Mouse (Mus musculus) neural tube, embryonic 13.5 days (tissue): ENCODE measurements at regions not wholly inside any gene's neighbourhood (a gene's known extent, or its start where the extent isn't known, plus 50 kb on each side); places are given as distances from the start of the nearest gene placed in this dataset.

ENCODE experiments used
- ATAC-seq: fragments of 200-750 bp; cut with Nextera tagmentation; 2 replicates; pipeline ENCODE4 v1.8.0; 2017; ENCODE audit warnings: low read depth, mild to moderate bottlenecking, moderate TSS enrichment, moderate library complexity
- H3K27ac ChIP-seq: fragments of 300-500 bp; sonication (generic); replicated peaks from 2 replicates; pipeline ENCODE4 v1.5.1; 2015; ENCODE audit warnings: moderate library complexity, mild to moderate bottlenecking, inconsistent platforms
- H3K27me3 ChIP-seq: fragments of 300-500 bp; sonication (generic); 2 replicates; pipeline ENCODE4 v1.6.1; 2015; ENCODE audit warnings: mild to moderate bottlenecking, inconsistent platforms
- H3K36me3 ChIP-seq: fragments of 300-500 bp; sonication (generic); 2 replicates; pipeline ENCODE4 v1.6.1; 2015; ENCODE audit warnings: mild to moderate bottlenecking, inconsistent platforms
- H3K4me1 ChIP-seq: fragments of 300-500 bp; sonication (generic); replicated peaks from 2 replicates; pipeline ENCODE4 v1.6.1; 2015; ENCODE audit warnings: inconsistent platforms
- H3K4me2 ChIP-seq: fragments of 300-500 bp; sonication (generic); 2 replicates; pipeline ENCODE4 v1.6.1; 2015; ENCODE audit warnings: inconsistent platforms, mild to moderate bottlenecking, moderate library complexity
- H3K4me3 ChIP-seq: fragments of 300-500 bp; sonication (generic); 2 replicates; pipeline ENCODE4 v1.5.1; 2015; ENCODE audit warnings: mild to moderate bottlenecking, inconsistent platforms
- H3K9ac ChIP-seq: fragments of 300-500 bp; sonication (generic); 2 replicates; pipeline ENCODE4 v1.6.1; 2015; ENCODE audit warnings: moderate library complexity, mild to moderate bottlenecking, inconsistent platforms
- H3K9me3 ChIP-seq: fragments of 300-500 bp; sonication (generic); 2 replicates; pipeline ENCODE4 v1.6.1; 2016; ENCODE audit warnings: inconsistent platforms
- WGBS: fragments of 180-500 bp; shearing (Covaris S2); methylation state at CpG from one replicate; pipeline ENCODE4 v1.1.7; 2015; 5-methylcytosine and 5-hydroxymethylcytosine counted together

GRCm38 (mm10) chr6:94998371-94998770 is 118.7 kb upstream of the Kbtbd8 start:
- 90% methylated on average over 2 of the region's 2 CpGs for WGBS
- no peak for ATAC-seq
- no peak overlapping the region for H3K27ac ChIP-seq

GRCm38 (mm10) chr6:94994376-94994775 is 122.7 kb upstream of the Kbtbd8 start:
- no peak overlapping the region for H3K4me3 ChIP-seq
- H3K4me1 ChIP-seq: no peaks in the 10 kb centered on the region
- WGBS: 98% methylated on average over 1 of the region's 1 CpGs
- H3K4me2 ChIP-seq: no peak overlapping the region
- no peak overlapping the region for H3K27ac ChIP-seq
- H3K36me3 ChIP-seq: no peaks in the 10 kb centered on the region
- no peaks in the 10 kb centered on the region for H3K27me3 ChIP-seq
- H3K9ac ChIP-seq: no peak overlapping the region
- ATAC-seq: no peak
- no peaks in the 10 kb centered on the region for H3K9me3 ChIP-seq

More at GRCm38 (mm10) chr6:94998371-94998770, 118.7 kb upstream of the Kbtbd8 start:
- Histone ChIP-seq H3K36me3 (no peaks in the 10 kb centered on the region), H3K27me3 (no peaks in the 10 kb centered on the region), H3K9me3 (no peaks in the 10 kb centered on the region), H3K9ac (no peak overlapping the region), H3K4me1 (no peaks in the 10 kb centered on the region), H3K4me2 (no peak overlapping the region), H3K4me3 (no peak overlapping the region)

- Histone ChIP-seq H3K36me3 (no peaks in the 10 kb centered on the region), H3K4me2 (no peak overlapping the region), H3K9ac (no peak overlapping the region), H3K27ac (no peak overlapping the region), H3K27me3 (no peaks in the 10 kb centered on the region), H3K9me3 (no peaks in the 10 kb centered on the region), H3K4me3 (no peak overlapping the region), H3K4me1 (no peaks in the 10 kb centered on the region)
- WGBS: 55% methylated on average over 5 of the region's 5 CpGs
- ATAC-seq: no peak
These were observed 129.6 kb upstream of the Kbtbd8 start for GRCm38 (mm10) chr6:94987427-94987826.

GRCm38 (mm10) chr6:94986346-94986745 is 130.7 kb upstream of the Kbtbd8 start:
- H3K4me1 ChIP-seq: no peaks in the 10 kb centered on the region
- no peak overlapping the region for H3K27ac ChIP-seq
- H3K36me3 ChIP-seq: no peaks in the 10 kb centered on the region
- no peak overlapping the region for H3K4me3 ChIP-seq
- H3K4me2 ChIP-seq: no peak overlapping the region
- peak; percentile 69 for ATAC-seq
- no peaks in the 10 kb centered on the region for H3K27me3 ChIP-seq
- H3K9ac ChIP-seq: no peak overlapping the region
- 15% methylated on average over 4 of the region's 4 CpGs for WGBS
- no peaks in the 10 kb centered on the region for H3K9me3 ChIP-seq

GRCm38 (mm10) chr6:94984411-94984895 is 132.6 kb upstream of the Kbtbd8 start:
- no peak overlapping the region for H3K4me3 ChIP-seq
- no peaks in the 10 kb centered on the region for H3K27me3 ChIP-seq
- H3K4me1 ChIP-seq: no peaks in the 10 kb centered on the region
- no peak overlapping the region for H3K9ac ChIP-seq
- H3K4me2 ChIP-seq: no peak overlapping the region
- no peak overlapping the region for H3K27ac ChIP-seq
- no peak for ATAC-seq
- no peaks in the 10 kb centered on the region for H3K36me3 ChIP-seq
- WGBS: 92% methylated on average over 3 of the region's 3 CpGs
- no peaks in the 10 kb centered on the region for H3K9me3 ChIP-seq

- ATAC-seq: no peak
- Histone ChIP-seq H3K9ac (no peak overlapping the region), H3K36me3 (no peaks in the 10 kb centered on the region), H3K9me3 (no peaks in the 10 kb centered on the region), H3K27ac (no peak overlapping the region), H3K4me1 (0 out of 2 replicates have a peak, but pooled peaks cover 4% of the 10 kb centered on the region), H3K4me3 (no peak overlapping the region), H3K27me3 (no peaks in the 10 kb centered on the region), H3K4me2 (no peak overlapping the region)
- 74% methylated on average over 5 of the region's 5 CpGs for WGBS
These were observed 148.4 kb upstream of the Kbtbd8 start for GRCm38 (mm10) chr6:94968683-94969082.

GRCm38 (mm10) chr6:94966962-94967361 is 150.1 kb upstream of the Kbtbd8 start:
- Histone ChIP-seq H3K27ac (no peak overlapping the region), H3K36me3 (no peaks in the 10 kb centered on the region), H3K9ac (no peak overlapping the region), H3K4me2 (no peak overlapping the region), H3K4me1 (0 out of 2 replicates have a peak, but pooled peaks cover 4% of the 10 kb centered on the region), H3K4me3 (no peak overlapping the region), H3K27me3 (no peaks in the 10 kb centered on the region), H3K9me3 (no peaks in the 10 kb centered on the region)
- WGBS: 13% methylated on average over 3 of the region's 3 CpGs
- no peak for ATAC-seq

- WGBS: 85% methylated on average over 4 of the region's 4 CpGs
- ATAC-seq: no peak
- no peak overlapping the region for H3K4me3 ChIP-seq
- H3K9me3 ChIP-seq: no peaks in the 10 kb centered on the region
- H3K4me2 ChIP-seq: no peak overlapping the region
- no peaks in the 10 kb centered on the region for H3K27me3 ChIP-seq
- no peak overlapping the region for H3K9ac ChIP-seq
- no peaks in the 10 kb centered on the region for H3K36me3 ChIP-seq
- 0 out of 2 replicates have a peak, but pooled peaks cover 5% of the 10 kb centered on the region for H3K4me1 ChIP-seq
- H3K27ac ChIP-seq: no peak overlapping the region
These were observed 153.8 kb upstream of the Kbtbd8 start for GRCm38 (mm10) chr6:94963204-94963603.

- Histone ChIP-seq H3K36me3 (no peaks in the 10 kb centered on the region), H3K4me3 (no peak overlapping the region), H3K4me2 (no peak overlapping the region), H3K9ac (no peak overlapping the region), H3K4me1 (0 out of 2 replicates have a peak, but pooled peaks cover 11% of the 10 kb centered on the region), H3K9me3 (no peaks in the 10 kb centered on the region), H3K27ac (no peak overlapping the region), H3K27me3 (no peaks in the 10 kb centered on the region)
- no peak for ATAC-seq
- 84% methylated on average over 7 of the region's 7 CpGs for WGBS
These were observed 154.5 kb upstream of the Kbtbd8 start for GRCm38 (mm10) chr6:94962411-94963087.

- Histone ChIP-seq H3K9me3 (no peaks in the 10 kb centered on the region), H3K9ac (no peak overlapping the region)
- WGBS: 91% methylated on average over 1 of the region's 1 CpGs
These were observed 155.2 kb upstream of the Kbtbd8 start for GRCm38 (mm10) chr6:94961821-94962220.

GRCm38 (mm10) chr6:94957990-94958389 is 159.1 kb upstream of the Kbtbd8 start:
- H3K27ac ChIP-seq: peak overlapping the region; percentile 3; the same call in 1 of the 2 replicates

More at GRCm38 (mm10) chr6:94961821-94962220, 155.2 kb upstream of the Kbtbd8 start:
- no peaks in the 10 kb centered on the region for H3K36me3 ChIP-seq
- H3K4me1 ChIP-seq: 0 out of 2 replicates have a peak, but pooled peaks cover 13% of the 10 kb centered on the region
- ATAC-seq: no peak
- no peak overlapping the region for H3K4me3 ChIP-seq
- H3K4me2 ChIP-seq: no peak overlapping the region
- H3K27me3 ChIP-seq: no peaks in the 10 kb centered on the region
- no peak overlapping the region for H3K27ac ChIP-seq

GRCm38 (mm10) chr6:94957172-94957668 is 159.8 kb upstream of the Kbtbd8 start:
- no peak overlapping the region for H3K9ac ChIP-seq
- H3K4me1 ChIP-seq: 0 out of 2 replicates have a peak, but pooled peaks cover 10% of the 10 kb centered on the region
- no peaks in the 10 kb centered on the region for H3K36me3 ChIP-seq
- H3K27me3 ChIP-seq: no peaks in the 10 kb centered on the region
- H3K27ac ChIP-seq: no peak overlapping the region
- no peak overlapping the region for H3K4me2 ChIP-seq
- no peak for ATAC-seq
- H3K4me3 ChIP-seq: no peak overlapping the region
- WGBS: 79% methylated on average over 6 of the region's 6 CpGs
- peaks cover 7% of the 10 kb centered on the region for H3K9me3 ChIP-seq

More at GRCm38 (mm10) chr6:94957990-94958389, 159.1 kb upstream of the Kbtbd8 start:
- Histone ChIP-seq H3K36me3 (no peaks in the 10 kb centered on the region), H3K4me2 (0 out of 2 replicates have a peak overlapping the region, but pooled peaks have one; percentile 2), H3K27me3 (no peaks in the 10 kb centered on the region), H3K9ac (no peak overlapping the region), H3K4me3 (no peak overlapping the region), H3K4me1 (0 out of 2 replicates have a peak, but pooled peaks cover 10% of the 10 kb centered on the region), H3K9me3 (peaks cover 7% of the 10 kb centered on the region)
- 45% methylated on average over 6 of the region's 6 CpGs for WGBS
- ATAC-seq: 0 out of 2 replicates have a peak, but pooled peaks have one; percentile 32
